Mouse (Mus musculus) mouse embryonic stem cell (cell line): ENCODE data around the gene Psmc3.

Source experiments
- in situ Hi-C, 2 experiments: fragments of 300-500 bp; cut with MboI; formaldehyde crosslinking; loops; 1 replicate in 1 of 2; 3 replicates in 1 of 2; pipeline ENCODE4 v1.14.3; 2019 to 2020; ENCODE audit warnings: low sequenced_read_pairs in 2 of 2, low pct_unique_long_range_greater_than_20kb in 1 of 2, mixed read lengths in 1 of 2; ENCODE audit not compliant: unreplicated experiment in 1 of 2

Gene Psmc3

DNA sequence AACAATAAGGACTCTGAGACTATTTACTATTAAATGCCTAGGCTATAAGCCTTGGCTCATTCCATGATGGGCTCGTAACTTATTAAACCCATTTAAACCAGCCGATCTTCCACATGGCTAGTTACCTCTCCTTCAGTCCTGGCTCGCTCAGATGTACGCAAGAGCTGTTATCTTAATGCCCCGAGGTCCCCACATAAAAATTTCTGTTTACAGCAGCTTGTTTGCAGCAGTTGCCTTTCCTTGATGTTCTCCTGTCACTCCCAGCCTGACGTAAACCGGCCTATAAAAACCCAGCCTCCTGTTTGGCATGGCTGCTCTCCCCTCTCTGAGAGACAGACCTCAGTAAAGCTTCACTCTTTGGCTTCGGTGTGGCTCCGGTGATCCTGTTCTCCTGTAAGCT is 6.5 kb upstream of the Psmc3 start:
- in situ Hi-C loops: no loop called here

GRCm38 (mm10) chr2:91051917-91052316 is 1.9 kb upstream of the Psmc3 start:
- in situ Hi-C loops: no loop called here

DNA sequence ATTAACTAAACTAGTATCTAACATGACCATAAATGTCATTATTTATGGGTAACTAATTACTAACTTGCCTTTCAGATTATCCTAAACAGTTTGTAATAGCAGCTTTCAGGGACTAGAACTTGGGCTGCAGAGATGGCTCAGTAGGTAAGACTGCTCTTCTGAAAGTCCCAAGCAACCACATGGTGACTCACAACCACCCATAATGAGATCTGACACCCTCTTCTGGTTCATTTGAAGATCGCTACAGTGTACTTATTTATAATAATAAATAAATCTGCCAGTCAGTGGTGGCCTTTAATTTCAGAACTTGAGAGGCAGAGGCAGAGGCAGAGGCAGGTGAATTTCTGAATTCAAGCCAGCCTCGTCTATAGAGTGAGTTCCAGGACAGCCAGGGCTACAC is 1.1 kb upstream of the Psmc3 start:
- in situ Hi-C loops: no loop called here

GRCm38 (mm10) chr2:91053181-91053933 is 452 bp upstream of the Psmc3 start:
- in situ Hi-C loops: no loop called here

DNA sequence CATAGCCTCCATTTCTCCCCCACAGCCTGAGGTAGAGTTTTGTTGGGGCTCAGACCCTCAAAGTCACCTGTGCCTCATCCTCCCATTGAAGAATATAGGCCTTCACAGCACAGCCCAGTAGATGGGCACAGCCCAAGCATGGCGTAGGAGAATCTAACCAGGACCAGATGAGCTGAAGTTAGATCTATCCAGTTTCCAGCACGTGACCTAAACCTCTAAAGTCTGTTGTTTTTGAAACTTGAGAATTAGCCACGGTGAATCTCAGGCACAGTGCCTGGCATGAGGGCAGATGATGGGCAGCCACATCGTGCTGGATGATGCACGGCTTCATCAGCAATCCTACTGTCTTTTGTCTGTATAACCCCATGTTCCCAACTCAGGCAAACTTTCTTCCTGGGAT is 4.6 kb downstream of the Psmc3 start:
- in situ Hi-C loops: no loop called here

DNA sequence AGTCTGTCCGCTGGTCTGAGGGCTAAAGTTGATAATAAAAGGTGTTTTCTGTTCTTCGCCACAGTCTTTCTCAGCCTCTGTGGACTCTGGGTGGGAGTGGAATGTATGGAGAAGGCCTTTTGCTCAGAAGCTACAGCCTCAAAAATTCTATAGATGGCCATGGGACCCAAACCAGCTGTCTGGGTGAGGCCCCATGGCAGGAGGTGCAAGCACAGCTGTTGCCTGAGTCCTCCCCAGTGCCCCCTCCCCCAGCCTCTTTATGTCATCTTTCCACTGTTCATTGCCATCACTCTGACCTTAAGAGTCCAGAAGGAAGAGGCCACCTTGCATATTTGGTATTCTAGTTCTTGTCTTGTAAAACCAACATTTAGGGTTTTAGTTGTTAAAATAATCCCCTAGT is 5.6 kb downstream of the Psmc3 start:
- in situ Hi-C loops: no loop called here

DNA sequence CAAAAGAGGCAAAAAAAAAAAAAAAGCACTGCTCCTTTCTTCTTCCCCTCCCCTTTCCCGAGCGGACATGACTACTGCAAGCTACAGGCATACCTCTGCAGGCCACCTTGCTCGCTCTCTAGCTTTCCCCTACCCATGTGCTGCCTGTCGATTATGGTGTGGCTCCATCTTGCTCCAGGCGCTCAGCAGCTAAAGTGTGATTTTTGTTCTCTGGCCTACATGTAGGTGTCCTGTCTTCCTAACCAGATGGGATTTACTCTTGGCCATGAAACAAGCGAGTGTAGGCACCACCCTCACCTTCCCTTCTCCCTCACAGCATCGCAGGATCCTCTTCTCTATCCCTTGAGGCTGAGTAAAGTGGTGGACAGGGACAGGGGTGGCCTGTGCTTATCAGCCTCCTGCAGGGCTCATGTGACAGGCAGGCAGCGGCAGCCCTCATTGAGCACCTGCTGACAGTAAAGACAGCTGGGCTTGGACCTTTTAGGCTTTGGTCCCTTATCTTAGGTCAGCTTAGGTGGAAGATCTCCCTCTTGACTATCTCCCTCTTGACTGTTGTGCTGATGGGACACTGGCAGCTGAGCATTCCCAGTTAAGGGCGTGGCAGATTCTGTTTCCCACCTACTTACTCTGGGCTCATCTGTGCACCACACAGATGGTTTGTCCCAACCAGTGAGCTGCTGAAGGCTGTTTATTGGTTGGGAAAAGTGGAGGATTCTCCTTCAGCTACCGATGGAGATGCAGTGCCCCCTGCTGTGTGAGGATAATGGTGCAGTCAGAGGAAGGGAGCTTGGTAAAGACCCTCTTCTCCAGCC is 6.9 kb downstream of the Psmc3 start:
- in situ Hi-C loops: no loop called here

GRCm38 (mm10) chr2:91061849-91062481 is 8.2 kb downstream of the Psmc3 start:
- in situ Hi-C loops: no loop called here

DNA sequence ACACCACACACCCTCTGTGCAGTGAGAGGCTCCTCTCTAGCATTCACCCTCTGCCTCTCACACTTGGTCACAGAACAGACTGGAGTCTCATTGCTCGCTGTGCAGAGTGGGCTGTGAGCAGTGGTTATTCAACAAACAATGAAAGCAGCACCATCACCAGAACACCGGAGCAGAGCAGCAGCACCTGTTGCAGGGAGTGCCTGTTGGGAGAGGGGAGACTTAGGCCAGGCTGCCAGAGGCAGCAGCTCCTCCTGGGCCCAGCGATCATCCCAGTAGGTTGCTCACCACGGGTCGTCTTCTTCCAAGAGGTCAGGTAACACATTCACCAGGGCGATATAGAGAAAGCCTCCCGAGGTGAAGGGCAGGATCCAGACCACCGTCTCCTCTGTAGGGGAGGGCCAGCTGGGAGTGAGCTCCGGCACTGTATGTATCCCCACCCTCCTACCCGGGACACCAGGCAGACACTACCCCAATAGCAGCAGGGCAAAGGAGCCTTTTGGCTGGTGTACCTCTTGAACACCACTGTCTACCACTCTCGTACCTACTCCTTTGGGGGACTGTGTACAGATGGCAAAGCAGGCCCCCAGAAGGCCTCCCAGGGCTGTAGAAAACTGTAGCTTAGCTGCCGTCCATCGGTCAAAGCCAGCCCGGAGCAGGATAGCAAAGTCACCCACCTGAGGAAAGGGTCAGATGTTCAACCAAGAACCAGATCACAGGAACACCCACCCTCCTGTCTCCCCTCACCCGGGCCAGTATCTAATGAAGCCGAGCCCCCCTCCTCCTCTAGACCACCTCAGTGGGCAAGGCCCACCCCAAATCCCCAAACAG is 9.2 kb downstream of the Psmc3 start:
- in situ Hi-C loops: no loop called here

DNA sequence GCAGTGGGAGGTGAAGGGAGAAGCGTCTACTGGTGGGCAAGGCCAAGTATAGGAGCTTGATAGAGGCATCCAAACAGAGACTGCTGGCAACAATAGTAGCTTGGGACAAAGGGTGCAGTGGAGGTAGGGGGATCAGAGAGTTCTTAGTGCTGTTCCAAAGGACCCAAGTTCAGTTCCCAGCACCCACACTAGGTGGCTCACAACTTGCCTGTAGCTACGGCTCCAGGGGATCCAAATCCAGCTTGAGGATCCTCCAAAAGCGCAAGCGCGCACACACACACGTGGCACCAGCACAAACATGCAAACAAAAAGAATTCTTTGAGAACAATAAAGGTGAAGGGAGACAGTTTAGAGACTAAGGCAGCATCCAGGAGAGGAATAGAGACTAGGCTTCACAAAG is 10.4 kb downstream of the Psmc3 start:
- in situ Hi-C loops: no loop called here

DNA sequence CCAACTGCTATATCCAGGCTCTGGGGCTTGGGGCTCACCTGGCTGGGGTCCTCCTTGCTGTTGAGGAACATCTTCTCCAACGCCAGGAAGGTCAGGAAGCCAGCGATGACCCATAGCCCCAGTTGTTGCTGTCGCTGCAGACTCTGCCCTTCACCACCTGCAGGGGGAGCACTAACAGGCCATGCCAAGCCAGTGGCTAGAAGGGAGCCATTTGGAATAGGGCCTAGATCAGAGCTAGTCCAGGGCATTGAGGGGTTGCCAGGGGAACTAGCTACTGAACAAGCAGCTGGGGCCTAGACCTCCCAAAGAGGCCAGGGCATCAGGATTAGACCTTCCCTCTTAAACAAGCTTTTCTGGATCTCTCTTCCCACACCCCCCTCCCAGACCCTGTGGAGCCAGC is 11.7 kb downstream of the Psmc3 start:
- in situ Hi-C loops: no loop called here

DNA sequence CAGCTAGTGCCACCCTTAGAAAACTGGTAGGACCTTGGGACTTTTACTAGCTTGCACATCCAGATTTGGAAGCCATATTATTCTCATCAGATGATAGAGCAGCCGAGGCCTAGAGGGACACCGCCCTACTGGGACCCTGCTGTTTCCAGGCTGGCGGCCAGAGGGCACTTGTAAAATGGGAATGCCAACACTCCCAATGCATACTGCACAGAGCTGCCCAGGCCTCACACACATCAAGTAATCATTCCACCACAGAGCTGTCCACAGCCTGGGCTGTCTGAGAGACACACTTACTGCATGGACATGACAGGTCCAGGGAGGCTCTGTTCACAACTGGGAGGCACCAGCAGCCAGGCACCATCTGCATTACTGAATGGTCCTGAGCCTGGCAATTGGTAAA is 12.6 kb downstream of the Psmc3 start:
- in situ Hi-C loops: no loop called here

DNA sequence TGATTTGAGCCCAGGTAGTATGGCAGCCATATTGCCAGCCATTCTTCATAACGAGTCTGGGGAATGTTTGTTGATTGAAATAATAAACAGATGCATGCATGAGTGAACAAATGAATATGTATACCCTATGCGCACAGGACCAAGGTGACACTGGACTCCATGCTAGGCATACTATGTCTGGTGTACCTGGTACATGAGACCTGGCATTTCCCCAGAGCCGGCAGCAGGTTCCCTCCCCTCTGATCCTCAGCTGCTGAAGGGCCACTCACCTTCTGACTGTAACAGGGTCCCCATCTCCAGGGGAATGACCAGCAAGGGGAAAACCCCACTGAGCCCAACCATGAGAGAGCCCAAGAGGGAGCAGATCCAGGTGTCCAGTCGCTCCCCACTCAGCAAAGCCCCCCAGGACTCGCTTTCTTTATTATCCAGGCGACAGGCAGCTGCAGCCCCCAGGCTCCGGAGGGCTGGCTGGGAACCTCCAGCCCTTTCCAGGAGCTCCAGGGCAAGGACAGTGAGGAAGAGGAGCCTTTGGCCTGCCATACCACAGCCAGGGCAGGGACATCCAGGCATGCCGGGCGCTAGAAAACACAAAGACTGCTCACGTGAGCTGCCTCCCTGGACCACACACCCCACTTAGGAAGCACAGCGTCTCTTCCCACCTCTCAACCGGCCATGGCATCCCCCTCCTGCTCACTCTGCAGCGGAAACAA is 14.5 kb downstream of the Psmc3 start:
- in situ Hi-C loops: no loop called here

DNA sequence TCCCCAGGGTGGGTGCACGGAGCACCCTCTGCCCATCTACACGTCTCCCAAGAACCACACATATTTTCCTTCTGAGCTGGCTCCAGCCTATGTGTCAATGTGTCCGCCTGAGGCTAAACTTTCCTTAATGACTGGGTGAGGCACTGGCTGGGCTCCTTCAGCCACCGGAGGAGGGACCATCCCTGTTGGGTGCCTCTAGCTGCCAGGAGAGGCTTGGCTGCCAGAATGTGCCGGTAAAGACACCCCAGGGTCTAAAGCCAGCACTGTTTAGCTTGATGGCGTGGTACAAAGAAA is 15.0 kb downstream of the Psmc3 start:
- in situ Hi-C loops: no loop called here

GRCm38 (mm10) chr2:91069306-91070000 is 15.6 kb downstream of the Psmc3 start:
- in situ Hi-C loops: no loop called here

DNA sequence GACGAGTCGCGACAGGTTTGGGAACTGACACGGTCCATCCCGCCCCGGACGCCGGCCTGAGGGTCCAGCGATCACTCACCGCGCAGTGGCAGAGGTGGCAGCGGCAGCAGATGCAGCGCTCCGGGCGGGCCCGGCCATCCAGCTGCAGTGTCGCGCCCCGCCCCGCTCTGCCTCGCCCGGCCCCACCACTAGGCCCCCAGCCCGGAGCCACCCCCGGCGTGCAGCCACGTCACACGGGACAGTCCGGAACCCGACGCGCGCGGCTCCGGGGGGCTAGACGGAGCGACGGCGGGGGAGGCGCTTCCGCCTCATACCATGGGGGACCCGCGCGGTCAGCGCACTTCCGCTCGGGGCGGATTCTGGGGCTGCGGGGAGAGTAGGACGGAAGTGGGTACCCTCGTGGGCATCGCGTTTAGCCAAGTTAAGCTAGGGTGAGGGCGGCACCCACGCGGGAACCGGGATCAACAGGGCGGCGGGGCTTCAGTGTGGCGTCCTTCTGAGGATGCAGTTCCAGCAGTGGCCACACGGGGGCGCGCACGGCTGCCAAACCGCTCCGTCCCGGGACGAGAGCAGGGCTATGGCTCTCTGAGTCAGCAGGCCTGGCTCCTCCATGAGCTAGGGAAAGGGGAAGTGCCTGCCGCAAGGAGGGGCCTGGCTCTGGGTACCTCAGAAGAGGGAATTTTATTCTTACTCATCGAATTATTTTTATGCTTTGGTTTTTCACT is 16.4 kb downstream of the Psmc3 start, which contains the start of gene Slc39a13:
Gene Slc39a13 (minus strand): TSS at position 342 of the 725 bp plus-strand sequence.
- in situ Hi-C loops: no loop called here

- in situ Hi-C loops: no loop called here
These were observed 17.2 kb downstream of the Psmc3 start for GRCm38 (mm10) chr2:91071059-91071458.
